ENCODE assay signal across 15 mouse cellular contexts in genomic region chr12:13861226-13861625, GRCm38 (mm10).
DNase-seq lines count a peak whose midpoint lies in the region; ATAC-seq lines count a peak whose summit lies in the region.
"Had no signal": no experiment of that assay in that cellular context is flagged by ENCODE, and none has a peak within 500 bp of the region (broad histone marks: within the 10 kb centered on the region; RNA-seq: fewer than 3 reads in every experiment).

No protein-coding gene starts in this region.

- peak; percentile 100 for ATAC-seq in frontal cortex, adult (ENCODE audit: low TSS enrichment)

- peak; percentile 20 to 42 for DNase-seq in frontal cortex, postnatal 14 days (ENCODE audit: low spot score in 2 of 2)
- peak; percentile 62 to 66 for DNase-seq in left cerebral cortex, adult 18-20 months (ENCODE audit: low spot score in 2 of 2)
- peak; percentile 73 to 83 for DNase-seq in right cerebral cortex, adult 2 months (ENCODE audit: low spot score in 2 of 2)
- no peak for DNase-seq in lung, postnatal 36 days
- no peak for DNase-seq in thymus, adult 18-20 months
- no peak for DNase-seq in heart, adult 18-20 months
- DNase-seq in cerebellum, postnatal 36 days = no peak
- DNase-seq: cerebellum, adult 9-11 months; embryo, embryonic 11 days; gastrocnemius, adult 2 months; heart, postnatal 10 days; liver; lung, adult 2 months; thymus, postnatal 4 days had no signal

Comparison
In these comparisons a context has a peak if more than half of its experiments do, and no peak if none do; other contexts are left out.
1. DNase-seq: peak in frontal cortex, postnatal 14 days (2 of 2), left cerebral cortex, adult 18-20 months (2 of 2) and right cerebral cortex, adult 2 months (2 of 2); none in lung, postnatal 36 days (single experiment), thymus, adult 18-20 months (0 of 2), heart, adult 18-20 months (0 of 2) and cerebellum, postnatal 36 days (0 of 2).